ENCODE assay signal across 12 mouse cellular contexts in the genomic region with DNA sequence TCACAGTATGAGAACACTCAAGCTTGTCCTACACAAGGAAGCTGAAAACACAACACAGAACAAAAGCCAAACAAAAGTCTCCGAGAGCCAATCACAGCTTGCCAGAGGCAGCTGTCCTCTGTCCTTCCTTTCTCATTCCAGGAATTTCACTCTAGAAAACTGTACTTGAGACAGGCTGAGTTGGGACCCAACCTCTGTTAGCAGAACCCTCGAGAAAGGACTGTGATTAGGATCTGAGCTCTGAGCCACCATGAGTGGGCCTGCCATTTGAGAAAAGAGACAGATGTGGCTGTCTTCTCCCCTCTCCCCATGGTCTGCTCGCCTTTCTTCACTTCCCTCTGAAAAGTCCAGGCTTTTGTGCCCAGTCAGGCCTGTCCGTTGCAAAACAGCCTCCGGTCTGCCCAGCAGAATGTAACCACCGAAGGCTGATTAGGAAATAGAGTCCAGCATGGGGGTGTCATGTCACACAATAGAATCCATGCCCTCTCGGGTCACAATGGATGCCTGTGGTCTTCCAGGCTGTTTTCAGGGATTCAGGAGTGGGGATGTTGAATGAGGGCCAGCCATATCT. TPM values are rescaled to one million over a fixed set of nuclear protein-coding genes. Genes with fewer than 3 reads are reported as not detected.
DNase-seq lines count a peak whose midpoint lies in the region; ATAC-seq and TF ChIP-seq lines count a peak whose summit lies in the region.
"Had no signal": no experiment of that assay in that cellular context is flagged by ENCODE, and none has a peak within 500 bp of the region (broad histone marks: within the 10 kb centered on the region; RNA-seq: fewer than 3 reads in every experiment).

No protein-coding gene starts in this region.

- DNase-seq in embryo, embryonic 10 days (ENCODE audit: low spot score) = peak; percentile 45
- no peak for DNase-seq in embryo, embryonic 9.5 days (ENCODE audit: extremely low spot score)
- DNase-seq in liver, embryonic 11.5 days (ENCODE audit: low spot score) = no peak
- DNase-seq in hindbrain, postnatal 0 days (ENCODE audit: low spot score) = peak; percentile 12
- DNase-seq in spleen, postnatal 14 days (ENCODE audit: low spot score in 2 of 2) = no peak
- DNase-seq in left cerebral cortex, adult 9 months (ENCODE audit: low spot score in 2 of 2) = no peak
- DNase-seq: gastrocnemius, postnatal 25 days had no signal

- H3K9me3 ChIP-seq in liver, embryonic 16.5 days (replicated peaks; ENCODE audit: control insufficient read depth, low read length) = no peaks in the 10 kb centered on the region
- H3K9me3 ChIP-seq in liver, embryonic 11.5 days (ENCODE audit: control insufficient read depth, low read length) = no peaks in the 10 kb centered on the region
- no peaks in the 10 kb centered on the region for H3K9me3 ChIP-seq in hindbrain, postnatal 0 days (ENCODE audit: low read length)
- H3K9me3 ChIP-seq: embryonic facial prominence, embryonic 13.5 days had no signal

- no peaks in the 10 kb centered on the region; the same call in 1 of the 2 replicates for H3K4me1 ChIP-seq in liver, embryonic 16.5 days (ENCODE audit: control insufficient read depth, low read depth, low read length)
- no peaks in the 10 kb centered on the region for H3K4me1 ChIP-seq in liver, embryonic 11.5 days (replicated peaks; ENCODE audit: control insufficient read depth, insufficient read depth, low read length)
- H3K4me1 ChIP-seq in hindbrain, postnatal 0 days (ENCODE audit: insufficient read depth, low read length) = no peaks in the 10 kb centered on the region
- no peaks in the 10 kb centered on the region for H3K4me1 ChIP-seq in small intestine, adult 2 months (ENCODE audit: control insufficient read depth, insufficient read depth, insufficient read length, low read length)
- H3K4me1 ChIP-seq: embryonic facial prominence, embryonic 13.5 days had no signal

- H3K9ac ChIP-seq in liver, embryonic 16.5 days (ENCODE audit: low read depth, low read length) = no peak overlapping the region
- H3K9ac ChIP-seq in liver, embryonic 11.5 days (ENCODE audit: low read depth, low read length) = no peak overlapping the region
- H3K9ac ChIP-seq in hindbrain, postnatal 0 days (replicated peaks; ENCODE audit: low read length) = no peak overlapping the region
- H3K9ac ChIP-seq: embryonic facial prominence, embryonic 13.5 days had no signal

- WGBS in liver, embryonic 16.5 days (ENCODE audit: insufficient replicate concordance) = 29% methylated on average over 7 of the region's 7 CpGs
- 54% methylated on average over 7 of the region's 7 CpGs for WGBS in liver, embryonic 11.5 days
- 15% methylated on average over 7 of the region's 7 CpGs for WGBS in hindbrain, postnatal 0 days
- 65% methylated on average over 7 of the region's 7 CpGs for WGBS in small intestine, adult 2 months

- TF ChIP-seq CTCF in hindbrain, postnatal 0 days (IDR thresholded peaks at IDR 0.05; ENCODE audit: low read depth) = no peak
- TF ChIP-seq CTCF in small intestine, adult 2 months (IDR thresholded peaks at IDR 0.05; ENCODE audit: extremely low read depth, insufficient read length, insufficient replicate concordance, low read depth, low read length) = no peak

- 0 out of 2 replicates have a peak, but pooled peaks have one; percentile 30 for ATAC-seq in liver, embryonic 16.5 days (ENCODE audit: low read depth)
- ATAC-seq in liver, embryonic 11.5 days (replicated peaks; ENCODE audit: low FRiP score) = no peak
- 0 out of 2 replicates have a peak, but pooled peaks have one; percentile 14 for ATAC-seq in hindbrain, postnatal 0 days

- no peak for TF ChIP-seq POLR2A in small intestine, adult 2 months (IDR thresholded peaks at IDR 0.05; ENCODE audit: low read depth, low read length)

- H3K27me3 ChIP-seq in liver, embryonic 16.5 days (ENCODE audit: control insufficient read depth, insufficient read depth, low read depth, low read length) = no peaks in the 10 kb centered on the region
- no peaks in the 10 kb centered on the region for H3K27me3 ChIP-seq in liver, embryonic 11.5 days (replicated peaks; ENCODE audit: control insufficient read depth, insufficient read depth, low read length)
- H3K27me3 ChIP-seq in hindbrain, postnatal 0 days (ENCODE audit: insufficient read depth, low read length) = no peaks in the 10 kb centered on the region
- H3K27me3 ChIP-seq in small intestine, adult 2 months (ENCODE audit: control insufficient read depth, insufficient read depth, low read length) = no peaks in the 10 kb centered on the region
- H3K27me3 ChIP-seq: embryonic facial prominence, embryonic 13.5 days had no signal

- H3K4me3 ChIP-seq in liver, embryonic 16.5 days (ENCODE audit: low read depth, low read length) = no peak overlapping the region
- H3K4me3 ChIP-seq in liver, embryonic 11.5 days (ENCODE audit: low read depth, low read length) = no peak overlapping the region
- no peak overlapping the region for H3K4me3 ChIP-seq in hindbrain, postnatal 0 days (ENCODE audit: low read length)
- H3K4me3 ChIP-seq in small intestine, adult 2 months (ENCODE audit: low read depth, low read length) = no peak overlapping the region
- H3K4me3 ChIP-seq: embryonic facial prominence, embryonic 13.5 days had no signal

- H3K36me3 ChIP-seq in liver, embryonic 16.5 days (ENCODE audit: control insufficient read depth, insufficient read depth) = no peaks in the 10 kb centered on the region
- H3K36me3 ChIP-seq in liver, embryonic 11.5 days (ENCODE audit: control insufficient read depth, insufficient read depth, low read length) = no peaks in the 10 kb centered on the region
- no peaks in the 10 kb centered on the region for H3K36me3 ChIP-seq in hindbrain, postnatal 0 days (ENCODE audit: insufficient read depth, low read length)
- H3K36me3 ChIP-seq in small intestine, adult 2 months (ENCODE audit: control insufficient read depth, insufficient read depth, low read length) = no peaks in the 10 kb centered on the region
- H3K36me3 ChIP-seq: embryonic facial prominence, embryonic 13.5 days had no signal

- no peak overlapping the region for H3K27ac ChIP-seq in liver, embryonic 16.5 days (ENCODE audit: low read length)
- H3K27ac ChIP-seq in liver, embryonic 11.5 days (ENCODE audit: low read depth, low read length) = no peak overlapping the region
- peak overlapping the region; percentile 51 for H3K27ac ChIP-seq in hindbrain, postnatal 0 days
- H3K27ac ChIP-seq in small intestine, adult 2 months (ENCODE audit: insufficient read depth, low read depth, low read length) = peak overlapping the region; percentile 56
- H3K27ac ChIP-seq: embryonic facial prominence, embryonic 13.5 days; macrophage had no signal

- no peak overlapping the region for H3K4me2 ChIP-seq in liver, embryonic 16.5 days (ENCODE audit: low read depth, low read length)
- no peak overlapping the region for H3K4me2 ChIP-seq in liver, embryonic 11.5 days
- H3K4me2 ChIP-seq in hindbrain, postnatal 0 days (ENCODE audit: low read depth, low read length) = no peak overlapping the region
- H3K4me2 ChIP-seq: embryonic facial prominence, embryonic 13.5 days had no signal

RNA-seq across cellular contexts. Expression of gene Shroom3, which starts 24.8 kb away (rescaled TPM):
- polyA plus RNA-seq in liver, embryonic 16.5 days (2015; fragmentation: Nextera tagmentation; extraction: Ambion mirVana) = 0.31 and 0.41 TPM in 2 replicates
- polyA plus RNA-seq in liver, embryonic 11.5 days (2014; fragmentation: Nextera tagmentation; extraction: Ambion mirVana) = 2.8 and 3.5 TPM in 2 replicates
- 9.7 and 18.9 TPM in 2 replicates for total RNA-seq in hindbrain, postnatal 0 days (2014; rRNA removed)
- polyA plus RNA-seq in hindbrain, postnatal 0 days (2015; fragmentation: Nextera tagmentation; extraction: Ambion mirVana) = 1.1 and 1.2 TPM in 2 replicates
- 71.5 and 111 TPM in 2 replicates for polyA plus RNA-seq in small intestine, adult 2 months (2012; rRNA removed)
- total RNA-seq: neutrophil, adult 5-6 weeks had no signal
- polyA plus RNA-seq: macrophage had no signal

RNA-seq across cellular contexts. Expression of gene Ccdc158, which starts 32.9 kb away (rescaled TPM):
- polyA plus RNA-seq in liver, embryonic 16.5 days (2015; fragmentation: Nextera tagmentation; extraction: Ambion mirVana) = 0.09 and 0.14 TPM in 2 replicates
- polyA plus RNA-seq in liver, embryonic 11.5 days (2014; fragmentation: Nextera tagmentation; extraction: Ambion mirVana) = 0.47 and 0.62 TPM in 2 replicates
- total RNA-seq in hindbrain, postnatal 0 days (2014; rRNA removed) = 0.26 and 0.72 TPM in 2 replicates
- polyA plus RNA-seq in hindbrain, postnatal 0 days (2015; fragmentation: Nextera tagmentation; extraction: Ambion mirVana) = 0.23 and 0.28 TPM in 2 replicates
- polyA plus RNA-seq in small intestine, adult 2 months (2012; rRNA removed) = 0.03 and 0.04 TPM in 2 replicates
- polyA plus RNA-seq: macrophage had no signal

Comparison
In these comparisons a context has a peak if more than half of its experiments do, and no peak if none do; other contexts are left out.
1. DNase-seq: peak in embryo, embryonic 10 days (single experiment) and hindbrain, postnatal 0 days (single experiment); none in embryo, embryonic 9.5 days (single experiment), liver, embryonic 11.5 days (single experiment), spleen, postnatal 14 days (0 of 2) and left cerebral cortex, adult 9 months (0 of 2).
2. H3K27ac ChIP-seq: peak in hindbrain, postnatal 0 days (single experiment) and small intestine, adult 2 months (single experiment); none in liver, embryonic 16.5 days (single experiment) and liver, embryonic 11.5 days (single experiment).
3. RNA of gene Shroom3, which starts 24.8 kb away (polyA plus RNA-seq): 71.5 to 111 TPM in small intestine, adult 2 months; 2.8 to 3.5 TPM in liver, embryonic 11.5 days, 1.1 to 1.2 TPM in hindbrain, postnatal 0 days and 0.31 to 0.41 TPM in liver, embryonic 16.5 days; every median in the first group is over 10 times any median in the second.